Mouse (Mus musculus): ENCODE measurements around the gene Lgals1. TPM values are rescaled to one million over a fixed set of nuclear protein-coding genes. Genes with fewer than 3 reads are reported as not detected.
A peak's percentile ranks its signal among the peaks of the same experiment; 100 is the strongest.

The Lgals1 gene
- polyA plus RNA-seq, 1 experiment from 2014 or later, result 51.7 TPM

- 42% methylated on average over 8 of the region's 8 CpGs for WGBS
- H3K9ac ChIP-seq (ENCODE audit: low read depth, low read length), result no peak overlapping the region
- H3K4me2 ChIP-seq (ENCODE audit: low read length), result no peak overlapping the region
- peaks cover 13% of the 10 kb centered on the region for H3K4me1 ChIP-seq (ENCODE audit: control insufficient read depth, insufficient read depth, low read length)
- no peak overlapping the region for H3K27ac ChIP-seq (ENCODE audit: low read length)
- H3K9me3 ChIP-seq (replicated peaks; ENCODE audit: control insufficient read depth, low read length, poor library complexity, severe bottlenecking), result no peaks in the 10 kb centered on the region
- no peaks in the 10 kb centered on the region for H3K36me3 ChIP-seq (ENCODE audit: control insufficient read depth, insufficient read depth, low read length)
- no peak overlapping the region for H3K4me3 ChIP-seq (ENCODE audit: low read depth, low read length)
- ATAC-seq, result no peak
- peaks cover 10% of the 10 kb centered on the region for H3K27me3 ChIP-seq (ENCODE audit: control insufficient read depth, insufficient read depth, low read depth, low read length)
Observed at GRCm38 (mm10) chr15:78901422-78901789, 25.1 kb upstream of the Lgals1 start.

DNA sequence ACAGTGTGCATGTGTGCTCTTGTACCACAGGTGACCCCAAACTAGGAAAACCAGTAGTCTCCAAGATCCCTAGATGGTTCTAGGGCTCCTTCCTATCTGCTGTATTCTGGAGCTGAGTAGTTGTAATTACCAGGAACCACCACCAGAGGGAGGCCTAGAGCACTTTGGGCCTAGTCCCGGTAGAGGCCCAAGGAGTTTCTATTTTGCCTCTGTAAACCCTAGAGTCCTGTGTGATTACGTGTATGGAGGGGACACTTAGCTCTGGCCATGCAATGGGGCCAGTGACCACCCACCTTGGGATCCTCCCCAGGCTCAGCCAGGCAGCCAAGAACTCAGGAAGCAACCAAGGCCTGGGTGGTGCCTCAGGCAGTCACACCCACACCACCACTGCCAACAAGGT lies 23.3 kb upstream of the Lgals1 start:
- 0 out of 2 replicates have a peak, but pooled peaks have one; percentile 19 for ATAC-seq
- WGBS, result 11% methylated on average over 2 of the region's 2 CpGs

GRCm38 (mm10) chr15:78908399-78908798 lies 18.1 kb upstream of the Lgals1 start:
- no peaks in the 10 kb centered on the region for H3K36me3 ChIP-seq (ENCODE audit: control insufficient read depth, insufficient read depth, low read length)
- H3K4me2 ChIP-seq (ENCODE audit: low read length), result no peak overlapping the region
- no peak overlapping the region for H3K9ac ChIP-seq (ENCODE audit: low read depth, low read length)
- H3K9me3 ChIP-seq (replicated peaks; ENCODE audit: control insufficient read depth, low read length, poor library complexity, severe bottlenecking), result no peaks in the 10 kb centered on the region
- no peak overlapping the region for H3K4me3 ChIP-seq (ENCODE audit: low read depth, low read length)
- no peak for ATAC-seq
- H3K4me1 ChIP-seq (ENCODE audit: control insufficient read depth, insufficient read depth, low read length), result peaks cover 6% of the 10 kb centered on the region
- no peak overlapping the region for H3K27ac ChIP-seq (ENCODE audit: low read length)
- H3K27me3 ChIP-seq (ENCODE audit: control insufficient read depth, insufficient read depth, low read depth, low read length), result no peaks in the 10 kb centered on the region
- WGBS, result 83% methylated on average over 7 of the region's 7 CpGs

More for the DNA sequence above, 23.3 kb upstream of the Lgals1 start:
- Histone ChIP-seq H3K27me3 (ENCODE audit: control insufficient read depth, insufficient read depth, low read depth, low read length) (peaks cover 10% of the 10 kb centered on the region; the same call in 1 of the 2 replicates), H3K4me2 (ENCODE audit: low read length) (no peak overlapping the region), H3K27ac (ENCODE audit: low read length) (no peak overlapping the region), H3K4me3 (ENCODE audit: low read depth, low read length) (no peak overlapping the region), H3K9ac (ENCODE audit: low read depth, low read length) (no peak overlapping the region), H3K9me3 (replicated peaks; ENCODE audit: control insufficient read depth, low read length, poor library complexity, severe bottlenecking) (no peaks in the 10 kb centered on the region), H3K4me1 (ENCODE audit: control insufficient read depth, insufficient read depth, low read length) (peaks cover 13% of the 10 kb centered on the region), H3K36me3 (ENCODE audit: control insufficient read depth, insufficient read depth, low read length) (no peaks in the 10 kb centered on the region)

- no peak overlapping the region for H3K4me2 ChIP-seq (ENCODE audit: low read length)
- H3K4me3 ChIP-seq (ENCODE audit: low read depth, low read length), result no peak overlapping the region
- H3K27me3 ChIP-seq (ENCODE audit: control insufficient read depth, insufficient read depth, low read depth, low read length), result no peaks in the 10 kb centered on the region
- no peaks in the 10 kb centered on the region for H3K9me3 ChIP-seq (replicated peaks; ENCODE audit: control insufficient read depth, low read length, poor library complexity, severe bottlenecking)
- H3K4me1 ChIP-seq (ENCODE audit: control insufficient read depth, insufficient read depth, low read length), result peaks cover 6% of the 10 kb centered on the region
- H3K27ac ChIP-seq (ENCODE audit: low read length), result no peak overlapping the region
- H3K9ac ChIP-seq (ENCODE audit: low read depth, low read length), result no peak overlapping the region
- ATAC-seq, result no peak
- WGBS, result 90% methylated on average over 8 of the region's 8 CpGs
- H3K36me3 ChIP-seq (ENCODE audit: control insufficient read depth, insufficient read depth, low read length), result no peaks in the 10 kb centered on the region
Observed at GRCm38 (mm10) chr15:78908982-78909381, 17.5 kb upstream of the Lgals1 start.

- Histone ChIP-seq H3K4me2 (ENCODE audit: low read length) (no peak overlapping the region), H3K9ac (ENCODE audit: low read depth, low read length) (no peak overlapping the region), H3K36me3 (ENCODE audit: control insufficient read depth, insufficient read depth, low read length) (no peaks in the 10 kb centered on the region), H3K4me3 (ENCODE audit: low read depth, low read length) (no peak overlapping the region), H3K27me3 (ENCODE audit: control insufficient read depth, insufficient read depth, low read depth, low read length) (no peaks in the 10 kb centered on the region), H3K4me1 (ENCODE audit: control insufficient read depth, insufficient read depth, low read length) (peaks cover 27% of the 10 kb centered on the region), H3K27ac (ENCODE audit: low read length) (no peak overlapping the region), H3K9me3 (replicated peaks; ENCODE audit: control insufficient read depth, low read length, poor library complexity, severe bottlenecking) (no peaks in the 10 kb centered on the region)
- ATAC-seq, result no peak
- 30% methylated on average over 9 of the region's 9 CpGs for WGBS
Observed at GRCm38 (mm10) chr15:78912040-78912439, 14.5 kb upstream of the Lgals1 start.

DNA sequence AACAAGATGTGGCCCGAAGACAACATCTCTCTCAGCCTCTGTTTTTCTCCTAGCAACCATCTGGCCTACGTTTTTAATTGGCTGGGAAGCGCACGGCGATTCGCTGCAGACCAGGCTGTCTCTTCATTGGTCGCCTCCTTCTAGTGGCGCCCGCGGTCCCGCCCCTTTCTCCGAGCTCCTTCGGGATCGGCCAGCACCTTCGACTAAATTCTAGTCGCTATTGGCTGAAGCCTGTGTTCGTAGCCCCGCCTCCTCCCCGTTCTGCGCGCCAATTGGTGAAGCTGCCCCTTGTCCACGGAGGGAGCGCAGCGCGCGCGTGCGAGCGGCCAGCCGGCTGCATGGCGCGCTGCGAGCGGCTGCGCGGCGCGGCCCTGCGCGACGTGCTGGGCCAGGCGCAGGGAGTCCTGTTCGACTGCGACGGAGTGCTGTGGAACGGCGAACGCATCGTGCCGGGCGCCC lies 12.9 kb upstream of the Lgals1 start, which contains the start of gene Pdxp:
Gene Pdxp, plus strand, starts transcription at position 288 of the 459 bp plus-strand sequence.
- WGBS, result under 1% methylated on average over 51 of the region's 51 CpGs
- peaks cover 30% of the 10 kb centered on the region for H3K4me1 ChIP-seq (ENCODE audit: control insufficient read depth, insufficient read depth, low read length)
- H3K4me3 ChIP-seq (ENCODE audit: low read depth, low read length), result peak within 1 kb of the TSS; percentile 66
- peak; percentile 94 for ATAC-seq
- peak within 1 kb of the TSS; percentile 80 for H3K4me2 ChIP-seq (ENCODE audit: low read length)
- peak within 1 kb of the TSS; percentile 90 for H3K9ac ChIP-seq (ENCODE audit: low read depth, low read length)
- H3K27me3 ChIP-seq (ENCODE audit: control insufficient read depth, insufficient read depth, low read depth, low read length), result no peaks in the 10 kb centered on the region
- H3K27ac ChIP-seq (ENCODE audit: low read length), result peak within 1 kb of the TSS; percentile 98
- H3K9me3 ChIP-seq (replicated peaks; ENCODE audit: control insufficient read depth, low read length, poor library complexity, severe bottlenecking), result no peaks in the 10 kb centered on the region
- H3K36me3 ChIP-seq (ENCODE audit: control insufficient read depth, insufficient read depth, low read length), result peaks cover 4% of the 10 kb centered on the region

DNA sequence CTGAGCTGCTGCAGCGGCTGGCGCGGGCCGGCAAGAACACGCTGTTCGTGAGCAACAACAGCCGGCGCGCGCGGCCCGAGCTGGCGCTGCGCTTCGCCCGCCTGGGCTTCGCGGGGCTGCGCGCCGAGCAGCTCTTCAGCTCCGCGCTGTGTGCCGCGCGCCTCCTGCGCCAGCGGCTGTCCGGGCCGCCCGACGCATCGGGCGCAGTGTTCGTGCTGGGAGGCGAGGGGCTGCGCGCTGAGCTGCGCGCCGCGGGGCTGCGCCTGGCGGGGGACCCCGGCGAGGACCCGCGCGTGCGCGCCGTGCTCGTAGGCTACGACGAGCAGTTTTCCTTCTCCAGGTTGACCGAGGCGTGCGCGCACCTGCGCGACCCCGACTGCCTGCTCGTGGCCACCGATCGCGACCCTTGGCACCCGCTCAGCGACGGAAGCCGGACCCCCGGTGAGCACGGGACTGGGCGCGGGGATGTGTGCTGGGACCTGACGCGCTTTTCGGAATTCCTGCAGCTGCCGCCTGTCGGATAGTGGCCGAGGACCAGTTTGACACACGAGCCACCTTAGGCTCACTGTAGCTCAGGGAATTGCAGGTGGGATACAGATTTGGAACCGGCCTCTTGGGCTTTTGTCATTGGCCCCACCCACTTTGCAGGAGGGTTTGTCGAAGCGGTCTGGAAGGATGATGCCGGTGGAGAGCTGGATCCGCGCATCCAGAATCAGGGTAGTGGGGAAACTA lies 12.3 kb upstream of the Lgals1 start:
- Histone ChIP-seq H3K27me3 (ENCODE audit: control insufficient read depth, insufficient read depth, low read depth, low read length) (no peaks in the 10 kb centered on the region), H3K4me2 (ENCODE audit: low read length) (peak overlapping the region; percentile 80), H3K9ac (ENCODE audit: low read depth, low read length) (peak overlapping the region; percentile 90), H3K4me3 (ENCODE audit: low read depth, low read length) (peak overlapping the region; percentile 66), H3K36me3 (ENCODE audit: control insufficient read depth, insufficient read depth, low read length) (peaks cover 4% of the 10 kb centered on the region), H3K9me3 (replicated peaks; ENCODE audit: control insufficient read depth, low read length, poor library complexity, severe bottlenecking) (no peaks in the 10 kb centered on the region), H3K27ac (ENCODE audit: low read length) (peak overlapping the region; percentile 98), H3K4me1 (ENCODE audit: control insufficient read depth, insufficient read depth, low read length) (peaks cover 30% of the 10 kb centered on the region)
- WGBS, result under 1% methylated on average over 74 of the region's 87 CpGs
- ATAC-seq, result peak; percentile 75

DNA sequence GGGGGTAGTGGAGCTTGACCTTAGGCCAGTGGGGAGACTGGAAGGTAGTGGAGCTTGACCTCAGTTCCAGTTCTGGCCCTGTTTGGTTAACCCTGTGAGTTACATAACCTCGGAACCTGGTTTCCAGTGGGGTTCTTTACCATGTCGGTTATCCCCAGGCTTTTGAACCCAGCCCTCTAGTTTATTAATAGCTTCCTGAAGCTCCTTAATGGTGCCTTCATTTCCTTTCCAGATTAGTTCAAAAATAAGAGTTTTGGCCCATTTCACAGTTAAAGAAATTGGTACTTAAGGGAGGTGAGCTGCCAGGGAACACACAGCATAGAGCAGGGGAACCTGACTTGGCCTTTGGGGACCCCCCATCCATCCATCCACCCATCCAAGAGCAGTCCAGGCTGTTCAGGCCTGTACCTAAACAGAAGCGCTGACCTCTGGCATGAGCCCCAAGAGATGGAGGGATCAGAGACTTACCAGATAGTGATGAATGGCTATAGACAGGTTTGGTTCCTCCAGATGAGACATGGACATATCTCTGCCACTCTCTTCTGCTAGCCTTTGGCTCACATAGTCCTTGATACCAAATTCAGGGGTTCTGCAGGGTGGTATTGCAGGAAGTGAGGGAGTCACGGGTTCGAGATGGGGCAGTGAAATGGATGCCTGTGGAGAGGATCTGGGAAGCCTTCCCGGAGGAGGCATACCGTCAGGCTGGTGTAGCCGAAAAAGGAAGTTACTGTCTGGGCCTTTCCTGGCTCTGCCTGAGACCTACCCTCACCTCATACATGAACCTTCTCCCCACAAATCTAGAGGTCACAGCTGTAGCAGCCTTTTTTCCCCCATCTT lies 11.5 kb upstream of the Lgals1 start:
- peaks cover 4% of the 10 kb centered on the region for H3K36me3 ChIP-seq (ENCODE audit: control insufficient read depth, insufficient read depth, low read length)
- peak overlapping the region; percentile 80 for H3K4me2 ChIP-seq (ENCODE audit: low read length)
- peaks cover 30% of the 10 kb centered on the region for H3K4me1 ChIP-seq (ENCODE audit: control insufficient read depth, insufficient read depth, low read length)
- no peaks in the 10 kb centered on the region for H3K27me3 ChIP-seq (ENCODE audit: control insufficient read depth, insufficient read depth, low read depth, low read length)
- WGBS, result 51% methylated on average over 8 of the region's 8 CpGs
- no peaks in the 10 kb centered on the region for H3K9me3 ChIP-seq (replicated peaks; ENCODE audit: control insufficient read depth, low read length, poor library complexity, severe bottlenecking)
- no peak for ATAC-seq
- peak overlapping the region; percentile 98 for H3K27ac ChIP-seq (ENCODE audit: low read length)
- peak overlapping the region; percentile 90 for H3K9ac ChIP-seq (ENCODE audit: low read depth, low read length)
- peak overlapping the region; percentile 66 for H3K4me3 ChIP-seq (ENCODE audit: low read depth, low read length)

DNA sequence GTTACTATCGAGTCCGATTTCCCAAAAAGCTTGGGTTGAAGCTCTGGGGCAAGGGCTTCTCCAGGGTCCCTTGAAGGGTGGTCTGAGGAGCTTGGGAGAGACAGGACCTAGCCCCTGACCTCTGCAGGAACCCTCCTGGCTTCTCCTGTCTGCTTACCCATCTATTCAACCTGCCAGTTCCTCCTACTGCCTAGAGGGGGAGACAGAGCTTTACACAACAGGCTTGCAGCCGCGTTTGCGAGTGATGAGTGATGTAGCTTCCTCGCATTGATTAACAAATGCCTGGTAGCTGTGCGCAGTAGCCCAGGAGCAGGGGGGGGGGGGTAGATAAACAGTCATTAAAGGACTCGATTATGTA lies 10.9 kb upstream of the Lgals1 start:
- H3K36me3 ChIP-seq (ENCODE audit: control insufficient read depth, insufficient read depth, low read length), result peaks cover 4% of the 10 kb centered on the region
- peak overlapping the region; percentile 90 for H3K9ac ChIP-seq (ENCODE audit: low read depth, low read length)
- H3K27me3 ChIP-seq (ENCODE audit: control insufficient read depth, insufficient read depth, low read depth, low read length), result no peaks in the 10 kb centered on the region
- ATAC-seq, result peak; percentile 15; the same call in 1 of the 2 replicates
- H3K27ac ChIP-seq (ENCODE audit: low read length), result peak overlapping the region; percentile 67
- WGBS, result 10% methylated on average over 8 of the region's 8 CpGs
- peak overlapping the region; percentile 80 for H3K4me2 ChIP-seq (ENCODE audit: low read length)
- peak overlapping the region; percentile 66 for H3K4me3 ChIP-seq (ENCODE audit: low read depth, low read length)
- H3K9me3 ChIP-seq (replicated peaks; ENCODE audit: control insufficient read depth, low read length, poor library complexity, severe bottlenecking), result no peaks in the 10 kb centered on the region
- H3K4me1 ChIP-seq (ENCODE audit: control insufficient read depth, insufficient read depth, low read length), result peaks cover 30% of the 10 kb centered on the region
